Mouse (Mus musculus) intestine, embryonic 14.5 days (tissue): Measurements from ENCODE around the gene Rab14. TPM values are rescaled to one million over a fixed set of nuclear protein-coding genes. Genes with fewer than 3 reads are reported as not detected.

ENCODE experiments used
- ATAC-seq: fragments of 200-750 bp; cut with Nextera tagmentation; replicated peaks from 2 replicates; pipeline ENCODE4 v1.8.0; 2017; ENCODE audit warnings: low read depth, moderate number of reproducible peaks, moderate TSS enrichment, moderate library complexity; ENCODE audit not compliant: low FRiP score, low TSS enrichment
- DNase-seq: peaks from one replicate; pipeline ENCODE4 v3.0.0-alpha.2; 2018; ENCODE audit warnings: low spot score
- H3K27ac ChIP-seq: fragments of 300-500 bp; sonication (generic); 2 replicates; pipeline ENCODE4 v1.5.1; 2014; ENCODE audit warnings: low read depth, mild to moderate bottlenecking, control low read depth
- H3K27me3 ChIP-seq: fragments of 300-500 bp; sonication (generic); replicated peaks from 2 replicates; pipeline ENCODE4 v1.6.1; 2014; ENCODE audit warnings: low read length, control low read depth; ENCODE audit not compliant: control insufficient read depth, insufficient read depth
- H3K36me3 ChIP-seq: fragments of 300-500 bp; sonication (generic); 2 replicates; pipeline ENCODE4 v1.6.1; 2014; ENCODE audit warnings: low read length, control low read depth; ENCODE audit not compliant: control insufficient read depth, insufficient read depth
- H3K4me1 ChIP-seq: fragments of 300-500 bp; sonication (generic); replicated peaks from 2 replicates; pipeline ENCODE4 v1.6.1; 2014; ENCODE audit warnings: low read length, control low read depth, mixed read lengths; ENCODE audit not compliant: control insufficient read depth, insufficient read depth
- H3K4me2 ChIP-seq: fragments of 300-500 bp; sonication (generic); 2 replicates; pipeline ENCODE4 v1.6.1; 2014; ENCODE audit warnings: low read length
- H3K4me3 ChIP-seq: fragments of 300-500 bp; sonication (generic); 2 replicates; pipeline ENCODE4 v1.5.1; 2014; ENCODE audit warnings: low read depth, low read length, control low read depth, mixed read lengths
- H3K9ac ChIP-seq: fragments of 300-500 bp; sonication (generic); 2 replicates; pipeline ENCODE4 v1.6.1; 2014; ENCODE audit warnings: mild to moderate bottlenecking, low read length
- H3K9me3 ChIP-seq: fragments of 300-500 bp; sonication (generic); 2 replicates; pipeline ENCODE4 v1.6.1; 2016; ENCODE audit warnings: low read length, control low read depth; ENCODE audit not compliant: control insufficient read depth
- WGBS: fragments of 180-500 bp; shearing (Covaris S2); extraction: QIAGEN DNeasy Blood & Tissue Kit; methylation state at CpG from one replicate; pipeline ENCODE4 v1.1.7; 2014; 5-methylcytosine and 5-hydroxymethylcytosine counted together
- polyA plus RNA-seq: library from polyadenylated mRNA; unstranded; fragments of >200 nt; fragmentation: Nextera tagmentation; extraction: Ambion mirVana; gene quantifications from 2 replicates; pipeline ENCODE4 v1.2.1, GENCODE M21; 2014

The Rab14 gene
- polyA plus RNA-seq, 1 experiment from 2014 or later = 258 TPM

DNA sequence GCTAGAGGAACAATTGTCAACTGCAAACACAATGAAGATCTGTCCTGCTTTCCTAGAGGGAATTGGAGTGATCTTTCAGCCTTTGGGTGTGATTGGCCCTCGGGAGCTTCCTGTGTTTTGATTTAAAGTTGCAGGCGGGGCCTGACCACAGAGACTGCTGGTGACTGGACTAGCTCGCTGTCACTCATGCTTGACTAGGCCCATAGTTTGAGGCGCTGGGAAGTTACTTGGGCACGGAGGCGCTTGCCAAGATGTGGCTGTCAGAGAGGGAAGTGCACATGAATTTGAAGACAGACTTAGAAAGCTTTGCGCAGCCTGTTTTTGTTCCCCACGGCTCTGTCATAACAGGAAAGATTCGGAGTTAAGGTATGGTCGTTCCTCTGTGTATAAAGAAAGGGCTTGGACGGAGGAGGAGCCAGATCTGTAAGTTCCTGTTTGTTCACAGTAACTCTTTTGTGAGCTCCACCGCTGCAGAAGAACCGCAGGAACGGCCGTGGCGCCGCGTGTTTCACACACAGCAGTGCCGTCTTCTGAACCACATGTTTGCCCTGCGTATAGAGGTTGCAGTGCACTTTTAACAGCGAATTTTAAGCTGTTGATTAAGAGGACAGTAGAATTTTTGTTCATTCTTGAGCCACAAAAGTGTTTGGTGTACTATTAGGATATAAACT lies 68.8 kb downstream of the Rab14 start:
- H3K27ac ChIP-seq = peak overlapping the region; percentile 75
- H3K4me1 ChIP-seq = peaks cover 10% of the 10 kb centered on the region
- H3K9ac ChIP-seq = peak overlapping the region; percentile 61
- H3K4me3 ChIP-seq = peak overlapping the region; percentile 45
- no peaks in the 10 kb centered on the region for H3K9me3 ChIP-seq
- ATAC-seq = peak; percentile 98
- peaks cover 35% of the 10 kb centered on the region for H3K36me3 ChIP-seq
- WGBS = under 1% methylated on average over 21 of the region's 21 CpGs
- no peaks in the 10 kb centered on the region for H3K27me3 ChIP-seq
- H3K4me2 ChIP-seq = peak overlapping the region; percentile 93
- peak; percentile 99 for DNase-seq

DNA sequence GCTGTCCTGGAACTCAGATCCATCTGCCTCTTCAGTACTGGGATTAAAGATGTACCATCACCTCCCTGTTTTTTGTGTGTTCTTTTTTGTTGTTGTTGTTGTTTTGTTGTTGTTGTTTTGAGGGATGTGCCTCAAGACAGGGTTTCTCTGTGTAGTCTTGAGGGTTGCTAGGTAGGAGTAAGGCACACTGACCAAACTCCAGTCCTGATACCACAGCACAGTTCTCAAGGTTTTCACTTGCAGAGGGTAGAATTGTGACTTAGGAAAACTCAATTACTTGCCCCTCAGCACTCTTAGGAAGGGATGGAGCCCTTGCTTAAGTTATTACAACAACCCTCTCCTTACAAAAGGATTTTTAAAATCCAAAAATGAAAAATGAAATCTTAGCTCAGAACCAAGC lies 69.4 kb downstream of the Rab14 start:
- Histone ChIP-seq H3K9ac (peak overlapping the region; percentile 39), H3K4me3 (peak overlapping the region; percentile 45; the same call in 1 of the 2 replicates), H3K27ac (peak overlapping the region; percentile 75)

More for the DNA sequence above, 69.4 kb downstream of the Rab14 start:
- peaks cover 10% of the 10 kb centered on the region for H3K4me1 ChIP-seq
- H3K36me3 ChIP-seq = peaks cover 29% of the 10 kb centered on the region
- no peaks in the 10 kb centered on the region for H3K27me3 ChIP-seq
- ATAC-seq (no peak), DNase-seq (no peak)
- H3K9me3 ChIP-seq = no peaks in the 10 kb centered on the region
- H3K4me2 ChIP-seq = peak overlapping the region; percentile 93

Other genes with a start within 250 kb of the Rab14 start
- gene Traf1, start 239.3 kb downstream of the Rab14 start, polyA plus RNA-seq = 1.7 and 2.4 TPM in 2 replicates
- 0.22 and 0.27 TPM in 2 replicates for gene Hc, start 139.7 kb downstream of the Rab14 start, polyA plus RNA-seq
- gene AI182371, start 99.6 kb downstream of the Rab14 start, polyA plus RNA-seq = 0.18 and 0.24 TPM in 2 replicates
- 27.4 and 33.0 TPM in 2 replicates for gene Cntrl, start 91.6 kb downstream of the Rab14 start, polyA plus RNA-seq
- 190 and 194 TPM in 2 replicates for gene Gsn, start 55.3 kb upstream of the Rab14 start, polyA plus RNA-seq
- gene Stom, start 135.9 kb upstream of the Rab14 start, polyA plus RNA-seq = 62.7 and 77.2 TPM in 2 replicates
- gene 4930568D16Rik, start 166.6 kb upstream of the Rab14 start, polyA plus RNA-seq = not detected in 2 replicates
- not detected in 2 replicates for gene 4930402F06Rik, start 196.1 kb upstream of the Rab14 start, polyA plus RNA-seq